In genomic region chr13:95325907-95326550, GRCm38 (mm10) we compare ENCODE assay signal across 9 mouse cellular contexts. TPM values are rescaled to one million over a fixed set of nuclear protein-coding genes. Genes with fewer than 3 reads are reported as not detected.
DNase-seq lines count a peak whose midpoint lies in the region; ATAC-seq and TF ChIP-seq lines count a peak whose summit lies in the region.
"Had no signal": no experiment of that assay in that cellular context is flagged by ENCODE, and none has a peak within 500 bp of the region (broad histone marks: within the 10 kb centered on the region; RNA-seq: fewer than 3 reads in every experiment).

No protein-coding gene starts in this region.

- no peaks in the 10 kb centered on the region for H3K9me3 ChIP-seq in heart, embryonic 12.5 days (replicated peaks)
- no peaks in the 10 kb centered on the region for H3K9me3 ChIP-seq in ES-Bruce4 (replicated peaks; ENCODE audit: control insufficient read depth, insufficient read depth, low read length, poor library complexity, severe bottlenecking)
- no peaks in the 10 kb centered on the region for H3K9me3 ChIP-seq in forebrain, postnatal 0 days (ENCODE audit: low read length)

- no peaks in the 10 kb centered on the region for H3K27me3 ChIP-seq in heart, embryonic 12.5 days (replicated peaks)
- H3K27me3 ChIP-seq in ES-Bruce4 (ENCODE audit: control insufficient read depth, insufficient read depth, low read length, poor library complexity, severe bottlenecking) = no peaks in the 10 kb centered on the region; the same call in 1 of the 2 replicates
- no peaks in the 10 kb centered on the region for H3K27me3 ChIP-seq in forebrain, postnatal 0 days (ENCODE audit: insufficient read depth, low read length)

- no peak for DNase-seq in heart, postnatal 36 days
- DNase-seq in forebrain, postnatal 0 days = peak; percentile 63
- DNase-seq in ovary, adult 18-20 months (ENCODE audit: low spot score) = no peak
- no peak for DNase-seq in spleen, adult 12 weeks (ENCODE audit: low spot score)
- DNase-seq: right cerebral cortex, adult 18-20 months had no signal

- ATAC-seq in heart, embryonic 12.5 days (ENCODE audit: insufficient number of reproducible peaks, low FRiP score) = no peak
- ATAC-seq in forebrain, postnatal 0 days = no peak
- no peak for ATAC-seq in erythroid progenitor cell, adult 5-6 weeks (replicated peaks; ENCODE audit: low FRiP score, poor library complexity, severe bottlenecking)

- H3K9ac ChIP-seq in heart, embryonic 12.5 days = peak overlapping the region; percentile 99
- H3K9ac ChIP-seq in ES-Bruce4 (ENCODE audit: low read depth, poor library complexity, severe bottlenecking) = peak overlapping the region; percentile 91
- peak overlapping the region; percentile 96 for H3K9ac ChIP-seq in forebrain, postnatal 0 days

- H3K27ac ChIP-seq in heart, embryonic 12.5 days (ENCODE audit: poor library complexity, severe bottlenecking) = peak overlapping the region; percentile 97
- H3K27ac ChIP-seq in ES-Bruce4 (ENCODE audit: insufficient read depth, low read length) (no peak overlapping the region), macrophage (peak overlapping the region; percentile 45; the same call in 1 of the 2 replicates)
- H3K27ac ChIP-seq in forebrain, postnatal 0 days (ENCODE audit: low read depth, low read length) = peak overlapping the region; percentile 94

- peak overlapping the region; percentile 95 for H3K4me2 ChIP-seq in heart, embryonic 12.5 days
- H3K4me2 ChIP-seq in forebrain, postnatal 0 days (ENCODE audit: low read depth) = peak overlapping the region; percentile 63

- TF ChIP-seq EP300 in ES-Bruce4 (IDR thresholded peaks at IDR 0.05; ENCODE audit: insufficient read depth, low read depth, low read length) = no peak

- TF ChIP-seq POLR2A in ES-Bruce4 (IDR thresholded peaks at IDR 0.05; ENCODE audit: insufficient read depth, low read length) = no peak

- intact Hi-C loops in heart, postnatal 36 days (cut with DNase I) = loop anchor here (2.0 to 5.0 kb wide), 2 partner anchors 49 to 349 kb away; partner anchors contain the start of genes Aggf1 and Wdr41

- H3K36me3 ChIP-seq in heart, embryonic 12.5 days = 0 out of 2 replicates have a peak, but pooled peaks cover 8% of the 10 kb centered on the region
- no peaks in the 10 kb centered on the region for H3K36me3 ChIP-seq in ES-Bruce4 (ENCODE audit: control insufficient read depth, insufficient read depth, low read length, poor library complexity, severe bottlenecking)
- no peaks in the 10 kb centered on the region for H3K36me3 ChIP-seq in forebrain, postnatal 0 days (ENCODE audit: insufficient read depth)
- no peaks in the 10 kb centered on the region for H3K36me3 ChIP-seq in macrophage (ENCODE audit: inconsistent target)

- H3K4me1 ChIP-seq in heart, embryonic 12.5 days (replicated peaks) = peaks cover 25% of the 10 kb centered on the region
- H3K4me1 ChIP-seq in ES-Bruce4 (ENCODE audit: control insufficient read depth, insufficient read depth, low read length) = peaks cover 3% of the 10 kb centered on the region
- peaks cover 10% of the 10 kb centered on the region for H3K4me1 ChIP-seq in forebrain, postnatal 0 days (ENCODE audit: insufficient read depth)

- H3K79me2 ChIP-seq in macrophage (ENCODE audit: inconsistent target) = peaks cover 63% of the 10 kb centered on the region

- 19% methylated on average over 5 of the region's 5 CpGs for WGBS in heart, embryonic 12.5 days
- 3% methylated on average over 5 of the region's 5 CpGs for WGBS in forebrain, postnatal 0 days
- 14% methylated on average over 5 of the region's 5 CpGs for WGBS in macrophage (ENCODE audit: missing documents)

- no peak for TF ChIP-seq CTCF in ES-Bruce4 (IDR thresholded peaks at IDR 0.05; ENCODE audit: low read depth, low read length)
- TF ChIP-seq CTCF in forebrain, postnatal 0 days (IDR thresholded peaks at IDR 0.05; ENCODE audit: low read depth) = no peak

- peak overlapping the region; percentile 94 for H3K4me3 ChIP-seq in heart, embryonic 12.5 days
- H3K4me3 ChIP-seq in ES-Bruce4 (ENCODE audit: low read depth, low read length) (peak overlapping the region; percentile 62), macrophage (ENCODE audit: inconsistent target) (peak overlapping the region; percentile 82)
- H3K4me3 ChIP-seq in forebrain, postnatal 0 days (ENCODE audit: low read depth, low read length) = peak overlapping the region; percentile 75

RNA-seq across cellular contexts. Expression of gene Zbed3, which starts 2.6 kb away (rescaled TPM):
- polyA plus RNA-seq in heart, embryonic 12.5 days (2016; fragmentation: Nextera tagmentation; extraction: Ambion mirVana) = 60.0 and 64.3 TPM in 2 replicates
- total RNA-seq in heart, postnatal 36 days (2021) = 10 to 100 TPM; 14.3 to 17.2 TPM
- 12.3 and 13.7 TPM in 2 replicates for polyA plus RNA-seq in ES-Bruce4 (2011; ENCODE audit: insufficient read depth, insufficient read length, low read depth, missing spikeins)
- total RNA-seq in forebrain, postnatal 0 days (2014; rRNA removed) = 11.1 and 15.8 TPM in 2 replicates
- 30.8 and 31.4 TPM in 2 replicates for polyA plus RNA-seq in forebrain, postnatal 0 days (2015; fragmentation: Nextera tagmentation; extraction: Ambion mirVana)
- 10 to 100 TPM in 9 of 26 experiments, 1 to 10 TPM in 15, under 1 TPM in 2; 0.46 to 21.1 (median 5.0) TPM for total RNA-seq in macrophage (2018; cell fraction: chromatin; rRNA removed)
- 10 to 100 TPM in 24 of 26 experiments, 1 to 10 TPM in 2; 4.9 to 24.6 (median 17.5) TPM for total RNA-seq in macrophage (2018; cell fraction: cytosol; rRNA removed)
- 10 to 100 TPM in 11 of 26 experiments, 1 to 10 TPM in 15; 2.0 to 21.9 (median 7.8) TPM for total RNA-seq in macrophage (2018; cell fraction: nucleus; rRNA removed)
- 8.7 to 20.5 TPM (median 17.2 TPM) in 3 replicates for polyA plus RNA-seq in macrophage (2018)
- 4.0 and 14.3 TPM in 2 replicates for total RNA-seq in erythroid progenitor cell, adult 5-6 weeks (2015; ENCODE audit: low replicate concordance)
- not detected in 2 replicates for total RNA-seq in erythroid progenitor cell, adult 5-6 weeks (2017; ENCODE audit: low replicate concordance)

RNA-seq across cellular contexts. Expression of gene Aggf1, which starts 49.1 kb away (rescaled TPM):
- 30.3 and 31.6 TPM in 2 replicates for polyA plus RNA-seq in heart, embryonic 12.5 days (2016; fragmentation: Nextera tagmentation; extraction: Ambion mirVana)
- total RNA-seq in heart, postnatal 36 days (2021) = 10 to 100 TPM; 20.6 to 22.1 TPM
- polyA plus RNA-seq in ES-Bruce4 (2011; ENCODE audit: insufficient read depth, insufficient read length, low read depth, missing spikeins) = 42.2 and 42.4 TPM in 2 replicates
- 34.3 and 36.5 TPM in 2 replicates for total RNA-seq in forebrain, postnatal 0 days (2014; rRNA removed)
- 31.0 and 32.8 TPM in 2 replicates for polyA plus RNA-seq in forebrain, postnatal 0 days (2015; fragmentation: Nextera tagmentation; extraction: Ambion mirVana)
- total RNA-seq in macrophage (2018; cell fraction: chromatin; rRNA removed) = 10 to 100 TPM; 19.0 to 55.7 (median 38.3) TPM
- total RNA-seq in macrophage (2018; cell fraction: cytosol; rRNA removed) = 10 to 100 TPM; 25.6 to 43.1 (median 33.9) TPM
- total RNA-seq in macrophage (2018; cell fraction: nucleus; rRNA removed) = 10 to 100 TPM; 26.2 to 49.3 (median 36.0) TPM
- 33.4 to 48.9 TPM (median 37.8 TPM) in 3 replicates for polyA plus RNA-seq in macrophage (2018)
- 14.3 and 15.1 TPM in 2 replicates for total RNA-seq in erythroid progenitor cell, adult 5-6 weeks (2015; ENCODE audit: low replicate concordance)
- total RNA-seq in erythroid progenitor cell, adult 5-6 weeks (2017; ENCODE audit: low replicate concordance) = 22.2 and 25.8 TPM in 2 replicates
